Mouse (Mus musculus): ENCODE results near the gene Tmem109. TPM values are rescaled to one million over a fixed set of nuclear protein-coding genes. Genes with fewer than 3 reads are reported as not detected.

The Tmem109 gene
- polyA plus RNA-seq, 1 experiment from 2014 or later, result 46.2 TPM

DNA sequence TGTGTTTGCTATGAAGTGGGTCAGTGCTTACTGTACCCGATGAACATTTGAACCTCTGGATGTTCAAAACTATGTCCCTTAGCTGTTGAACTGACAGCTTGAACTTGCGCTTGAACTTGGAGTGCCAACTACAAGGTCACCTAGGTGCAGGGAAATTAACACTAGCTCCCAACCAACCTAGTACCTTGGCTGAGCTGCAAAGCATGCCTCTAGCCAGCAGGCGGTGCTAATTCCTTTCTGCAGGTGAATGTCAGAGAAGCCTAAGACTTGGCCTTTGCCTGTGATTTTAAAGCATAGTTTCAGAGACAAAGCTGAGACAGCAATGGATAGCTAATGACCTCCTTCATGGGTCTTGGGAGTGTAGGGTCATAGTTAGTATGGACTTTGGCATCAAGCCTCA lies 26.1 kb upstream of the Tmem109 start:
- 66% methylated on average over 3 of the region's 3 CpGs for WGBS
- no peaks in the 10 kb centered on the region for H3K9me3 ChIP-seq
- H3K4me1 ChIP-seq, result no peaks in the 10 kb centered on the region
- H3K9ac ChIP-seq, result no peak overlapping the region
- peak; percentile 40; the same call in 1 of the 2 replicates for ATAC-seq (replicated peaks)
- no peaks in the 10 kb centered on the region for H3K27me3 ChIP-seq (replicated peaks)
- H3K4me3 ChIP-seq, result no peak overlapping the region
- H3K4me2 ChIP-seq, result no peak overlapping the region
- no peak overlapping the region for H3K27ac ChIP-seq
- H3K36me3 ChIP-seq (replicated peaks), result peaks cover 20% of the 10 kb centered on the region; the same call in 1 of the 2 replicates

DNA sequence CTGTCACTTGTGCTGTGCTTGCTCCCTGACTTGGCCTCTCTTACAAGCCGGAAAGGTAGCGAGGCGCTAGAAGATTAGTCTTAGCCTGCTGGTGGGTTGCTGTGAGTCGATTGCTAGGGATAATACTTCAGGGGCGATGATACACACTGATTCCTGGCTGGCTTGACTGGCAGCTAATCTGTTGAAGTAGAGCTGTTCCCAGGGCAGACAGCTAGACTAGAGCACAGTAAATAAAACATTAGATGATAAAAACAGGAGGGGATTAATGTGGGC lies 23.9 kb upstream of the Tmem109 start:
- ATAC-seq (replicated peaks), result no peak
- Histone ChIP-seq H3K4me1 (no peaks in the 10 kb centered on the region), H3K27me3 (replicated peaks) (no peaks in the 10 kb centered on the region), H3K4me3 (no peak overlapping the region), H3K27ac (0 out of 2 replicates have a peak overlapping the region, but pooled peaks have one; percentile 31), H3K4me2 (no peak overlapping the region), H3K9ac (no peak overlapping the region), H3K9me3 (no peaks in the 10 kb centered on the region), H3K36me3 (replicated peaks) (peaks cover 41% of the 10 kb centered on the region)
- WGBS, result 76% methylated on average over 5 of the region's 5 CpGs

GRCm38 (mm10) chr19:10904927-10905727 lies 23.3 kb upstream of the Tmem109 start:
- H3K9me3 ChIP-seq, result no peaks in the 10 kb centered on the region
- H3K4me1 ChIP-seq, result no peaks in the 10 kb centered on the region
- no peak for ATAC-seq (replicated peaks)
- 0 out of 2 replicates have a peak overlapping the region, but pooled peaks have one; percentile 31 for H3K27ac ChIP-seq
- H3K9ac ChIP-seq, result no peak overlapping the region
- no peaks in the 10 kb centered on the region for H3K27me3 ChIP-seq (replicated peaks)
- no peak overlapping the region for H3K4me2 ChIP-seq
- 61% methylated on average over 7 of the region's 7 CpGs for WGBS
- peaks cover 47% of the 10 kb centered on the region for H3K36me3 ChIP-seq (replicated peaks)
- H3K4me3 ChIP-seq, result no peak overlapping the region

GRCm38 (mm10) chr19:10904512-10904911 lies 22.7 kb upstream of the Tmem109 start:
- H3K9ac ChIP-seq, result no peak overlapping the region
- no peaks in the 10 kb centered on the region for H3K4me1 ChIP-seq
- 90% methylated on average over 5 of the region's 5 CpGs for WGBS
- H3K4me2 ChIP-seq, result no peak overlapping the region
- no peaks in the 10 kb centered on the region for H3K27me3 ChIP-seq (replicated peaks)
- H3K4me3 ChIP-seq, result no peak overlapping the region
- no peak for ATAC-seq (replicated peaks)
- H3K9me3 ChIP-seq, result no peaks in the 10 kb centered on the region
- no peak overlapping the region for H3K27ac ChIP-seq
- peaks cover 53% of the 10 kb centered on the region for H3K36me3 ChIP-seq (replicated peaks)

DNA sequence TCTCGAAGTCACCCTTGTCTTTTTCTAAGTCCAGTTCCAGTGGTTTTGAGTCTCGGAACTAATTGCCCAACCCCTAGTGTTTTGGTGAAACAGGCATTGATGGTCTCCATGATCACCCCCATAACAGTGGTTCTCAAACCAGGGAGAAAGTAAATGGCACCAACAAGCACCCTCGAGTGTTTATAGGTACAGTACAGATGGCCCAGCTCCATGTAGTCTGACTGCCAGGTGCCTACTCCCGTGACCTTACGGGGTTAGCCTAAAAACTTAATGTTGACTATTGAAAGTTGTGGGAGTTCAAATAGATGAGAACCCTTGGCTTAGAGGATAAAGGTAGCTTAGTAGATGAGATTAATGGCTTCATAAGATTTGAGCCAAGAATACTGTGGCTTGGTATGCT lies 19.2 kb upstream of the Tmem109 start:
- Histone ChIP-seq H3K36me3 (replicated peaks) (peaks cover 56% of the 10 kb centered on the region), H3K27me3 (replicated peaks) (no peaks in the 10 kb centered on the region), H3K4me2 (no peak overlapping the region), H3K9ac (no peak overlapping the region), H3K4me1 (peaks cover 15% of the 10 kb centered on the region), H3K27ac (no peak overlapping the region), H3K4me3 (no peak overlapping the region), H3K9me3 (no peaks in the 10 kb centered on the region)
- ATAC-seq (replicated peaks), result no peak
- 96% methylated on average over 5 of the region's 5 CpGs for WGBS

DNA sequence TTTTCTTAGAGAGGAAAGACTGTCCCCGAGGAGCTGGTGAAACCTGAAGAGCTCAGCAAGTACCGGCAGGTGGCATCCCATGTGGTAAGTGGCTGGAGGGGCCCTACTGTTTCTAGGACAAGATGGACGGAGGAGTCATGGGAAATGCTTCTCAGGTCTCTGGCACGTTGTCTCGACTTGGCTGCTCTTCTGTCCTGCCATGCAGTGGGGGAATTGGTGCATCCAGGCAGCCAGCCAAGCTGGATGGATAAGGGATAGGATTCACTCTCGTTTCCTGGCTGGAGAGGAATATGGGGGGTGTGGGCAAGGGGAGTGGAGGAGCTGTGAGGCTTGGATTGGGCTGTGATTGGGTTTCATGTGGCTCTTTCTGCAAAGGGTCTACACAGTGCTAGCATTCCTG lies 18.5 kb upstream of the Tmem109 start:
- no peak overlapping the region for H3K4me2 ChIP-seq
- H3K9ac ChIP-seq, result no peak overlapping the region
- no peak overlapping the region for H3K4me3 ChIP-seq
- ATAC-seq (replicated peaks), result no peak
- H3K36me3 ChIP-seq (replicated peaks), result peaks cover 56% of the 10 kb centered on the region
- 85% methylated on average over 6 of the region's 6 CpGs for WGBS
- H3K4me1 ChIP-seq, result peaks cover 18% of the 10 kb centered on the region
- no peaks in the 10 kb centered on the region for H3K27me3 ChIP-seq (replicated peaks)
- no peak overlapping the region for H3K27ac ChIP-seq
- H3K9me3 ChIP-seq, result no peaks in the 10 kb centered on the region

DNA sequence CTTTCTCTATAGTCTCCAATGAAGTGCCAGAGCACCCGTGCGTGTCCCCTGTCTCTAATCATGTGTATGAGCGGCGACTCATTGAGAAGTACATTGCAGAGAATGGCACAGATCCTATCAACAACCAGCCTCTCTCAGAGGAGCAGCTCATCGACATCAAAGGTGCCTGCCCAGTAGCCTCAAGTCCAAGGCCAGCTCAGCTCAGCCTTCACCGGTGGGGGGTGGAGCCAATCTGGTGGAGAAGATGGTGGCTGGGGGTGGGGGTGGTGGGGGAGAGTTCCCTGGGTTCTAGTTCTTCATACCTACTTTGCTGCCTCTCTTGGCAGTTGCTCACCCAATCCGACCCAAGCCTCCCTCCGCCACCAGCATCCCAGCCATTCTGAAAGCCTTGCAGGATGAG lies 15.7 kb upstream of the Tmem109 start:
- WGBS, result 86% methylated on average over 8 of the region's 8 CpGs
- H3K4me1 ChIP-seq, result peaks cover 25% of the 10 kb centered on the region

DNA sequence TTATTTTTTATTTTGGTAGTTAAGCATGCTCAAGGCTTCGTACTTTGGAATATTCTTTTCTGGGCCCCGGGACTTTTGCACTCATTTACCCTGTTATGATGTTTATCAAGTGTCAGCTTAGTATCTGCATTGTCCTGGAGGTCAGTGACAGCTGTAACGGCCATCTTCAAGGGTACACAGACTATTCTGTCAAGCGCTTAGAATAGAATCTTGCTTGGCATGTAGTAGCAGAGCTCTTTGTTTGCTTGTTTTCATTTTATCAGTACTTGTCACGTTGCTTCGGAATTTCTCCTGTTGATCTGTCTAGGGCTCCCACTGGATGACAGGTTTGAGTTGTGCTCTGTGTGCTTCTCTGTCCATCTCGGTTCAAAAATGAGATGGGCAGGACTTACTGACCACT lies 15.0 kb upstream of the Tmem109 start:
- Histone ChIP-seq H3K27me3 (replicated peaks) (no peaks in the 10 kb centered on the region), H3K4me2 (peak overlapping the region; percentile 66), H3K9ac (0 out of 2 replicates have a peak overlapping the region, but pooled peaks have one; percentile 77), H3K36me3 (replicated peaks) (peaks cover 26% of the 10 kb centered on the region), H3K4me1 (peaks cover 25% of the 10 kb centered on the region), H3K9me3 (no peaks in the 10 kb centered on the region), H3K4me3 (no peak overlapping the region), H3K27ac (no peak overlapping the region)
- 82% methylated on average over 7 of the region's 7 CpGs for WGBS
- no peak for ATAC-seq (replicated peaks)

More for the DNA sequence above, 15.7 kb upstream of the Tmem109 start:
- H3K36me3 ChIP-seq (replicated peaks), result peaks cover 33% of the 10 kb centered on the region
- H3K4me2 ChIP-seq, result 0 out of 2 replicates have a peak overlapping the region, but pooled peaks have one; percentile 66
- H3K27me3 ChIP-seq (replicated peaks), result no peaks in the 10 kb centered on the region
- H3K27ac ChIP-seq, result no peak overlapping the region
- no peaks in the 10 kb centered on the region for H3K9me3 ChIP-seq
- H3K9ac ChIP-seq, result no peak overlapping the region
- H3K4me3 ChIP-seq, result no peak overlapping the region
- ATAC-seq (replicated peaks), result no peak

DNA sequence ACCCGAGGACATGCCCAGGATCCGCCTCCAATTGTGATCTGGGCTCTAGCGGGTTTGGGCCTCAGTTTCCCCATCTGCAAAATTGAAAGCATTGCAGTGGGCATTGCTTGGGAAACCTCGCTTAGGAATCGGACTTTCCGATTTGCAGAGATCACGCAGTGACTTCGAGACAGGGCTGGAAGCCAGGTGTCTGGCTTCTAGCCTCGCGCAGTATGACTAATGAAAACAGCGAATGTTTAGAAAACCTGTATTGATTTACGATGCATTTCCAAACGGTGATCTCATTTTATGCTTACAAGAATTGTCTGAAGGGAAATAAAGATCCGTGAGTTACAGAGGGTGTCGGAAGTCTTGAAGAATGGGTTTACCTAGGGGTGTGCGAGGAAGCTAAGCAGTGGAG lies 13.9 kb upstream of the Tmem109 start:
- Histone ChIP-seq H3K27me3 (replicated peaks) (no peaks in the 10 kb centered on the region), H3K4me2 (peak overlapping the region; percentile 66), H3K4me1 (peaks cover 25% of the 10 kb centered on the region), H3K9ac (peak overlapping the region; percentile 77), H3K4me3 (peak overlapping the region; percentile 69), H3K9me3 (no peaks in the 10 kb centered on the region), H3K36me3 (replicated peaks) (peaks cover 15% of the 10 kb centered on the region), H3K27ac (peak overlapping the region; percentile 87)
- ATAC-seq (replicated peaks), result peak; percentile 8; the same call in 1 of the 2 replicates
- WGBS, result 2% methylated on average over 16 of the region's 16 CpGs

DNA sequence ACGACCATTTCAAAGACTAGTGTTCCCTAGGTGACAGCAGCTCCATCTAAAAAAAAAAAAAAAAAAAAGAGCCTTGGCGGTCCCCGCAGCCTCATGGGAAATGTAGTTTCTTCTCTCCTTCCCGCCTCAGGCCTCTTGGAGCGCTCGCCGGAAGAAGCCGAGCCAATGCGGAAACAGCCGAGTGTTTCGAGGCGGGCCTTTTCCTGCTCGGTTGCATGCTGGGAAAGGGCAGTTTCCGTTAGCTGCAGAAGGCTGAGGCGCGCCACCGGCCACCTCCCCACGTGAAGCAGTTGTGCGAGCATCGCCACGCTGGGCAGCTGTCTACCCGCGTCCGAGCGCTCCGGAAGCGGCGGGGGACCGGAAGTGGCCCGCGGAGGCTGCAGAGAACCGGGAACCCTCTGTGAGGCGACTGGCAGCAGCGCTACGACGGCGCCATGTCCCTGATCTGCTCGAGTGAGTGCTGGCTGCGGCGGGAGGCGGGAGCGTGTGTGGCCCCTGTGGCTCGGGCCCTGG lies 13.3 kb upstream of the Tmem109 start, which contains the start of gene Prpf19:
TSS of gene Prpf19 (plus strand) at position 216 of the 513 bp plus-strand sequence.
- Histone ChIP-seq H3K9ac (peak within 1 kb of the TSS; percentile 77), H3K9me3 (no peaks in the 10 kb centered on the region), H3K27ac (peak within 1 kb of the TSS; percentile 87), H3K36me3 (replicated peaks) (peaks cover 9% of the 10 kb centered on the region), H3K27me3 (replicated peaks) (no peaks in the 10 kb centered on the region), H3K4me3 (peak within 1 kb of the TSS; percentile 69), H3K4me2 (peak within 1 kb of the TSS; percentile 66), H3K4me1 (peaks cover 25% of the 10 kb centered on the region)
- 0% methylated on average over 43 of the region's 43 CpGs for WGBS
- peak; percentile 97 for ATAC-seq (replicated peaks)

- Histone ChIP-seq H3K9me3 (no peaks in the 10 kb centered on the region), H3K4me2 (no peak overlapping the region), H3K9ac (no peak overlapping the region), H3K27me3 (replicated peaks) (no peaks in the 10 kb centered on the region), H3K4me1 (peaks cover 22% of the 10 kb centered on the region), H3K27ac (no peak overlapping the region), H3K36me3 (replicated peaks) (no peaks in the 10 kb centered on the region), H3K4me3 (no peak overlapping the region)
- WGBS, result 87% methylated on average over 3 of the region's 3 CpGs
- ATAC-seq (replicated peaks), result no peak
These were observed 10.4 kb upstream of the Tmem109 start for GRCm38 (mm10) chr19:10892201-10892600.

DNA sequence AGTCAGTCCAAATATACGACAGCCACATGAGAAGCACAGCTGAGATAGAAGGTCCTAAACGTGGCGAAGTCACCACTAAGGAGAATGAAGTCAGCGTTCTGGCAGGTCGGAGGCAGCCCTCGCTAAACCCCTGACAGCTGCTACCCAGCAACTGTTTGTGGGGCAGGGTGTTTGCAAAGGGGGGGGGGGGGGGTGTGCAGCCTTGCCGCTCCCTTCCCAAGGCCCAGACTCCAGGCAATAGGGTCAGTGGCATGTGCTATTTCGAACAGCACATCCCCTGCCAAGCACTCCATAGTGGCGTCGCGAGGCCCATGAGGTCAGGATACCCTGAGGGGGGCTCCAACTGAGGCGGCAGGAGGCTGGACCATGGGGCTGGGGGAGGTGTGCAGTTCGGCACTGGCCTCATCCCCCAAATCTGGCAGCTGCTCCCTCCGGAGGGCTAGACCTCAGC lies 801 bp downstream of the Tmem109 start:
- H3K4me3 ChIP-seq, result peak overlapping the region; percentile 48
- no peaks in the 10 kb centered on the region for H3K36me3 ChIP-seq (replicated peaks)
- H3K4me1 ChIP-seq, result peaks cover 27% of the 10 kb centered on the region
- no peaks in the 10 kb centered on the region for H3K27me3 ChIP-seq (replicated peaks)
- 3% methylated on average over 14 of the region's 14 CpGs for WGBS
- H3K9ac ChIP-seq, result peak overlapping the region; percentile 78
- H3K4me2 ChIP-seq, result peak overlapping the region; percentile 94
- no peaks in the 10 kb centered on the region for H3K9me3 ChIP-seq
- no peak for ATAC-seq (replicated peaks)
- H3K27ac ChIP-seq, result peak overlapping the region; percentile 99

All from midbrain, embryonic 15.5 days (tissue).